Mouse (Mus musculus): ENCODE measurements around the gene Smg6. TPM values are rescaled to one million over a fixed set of nuclear protein-coding genes. Genes with fewer than 3 reads are reported as not detected.
"Not testable (repeated sequence)": the region's sequence is repeated elsewhere in the genome, so short reads cannot be mapped to it uniquely, and the experiment has no call there.

The Smg6 gene
- polyA plus RNA-seq, 1 experiment from 2014 or later: 11.2 TPM

DNA sequence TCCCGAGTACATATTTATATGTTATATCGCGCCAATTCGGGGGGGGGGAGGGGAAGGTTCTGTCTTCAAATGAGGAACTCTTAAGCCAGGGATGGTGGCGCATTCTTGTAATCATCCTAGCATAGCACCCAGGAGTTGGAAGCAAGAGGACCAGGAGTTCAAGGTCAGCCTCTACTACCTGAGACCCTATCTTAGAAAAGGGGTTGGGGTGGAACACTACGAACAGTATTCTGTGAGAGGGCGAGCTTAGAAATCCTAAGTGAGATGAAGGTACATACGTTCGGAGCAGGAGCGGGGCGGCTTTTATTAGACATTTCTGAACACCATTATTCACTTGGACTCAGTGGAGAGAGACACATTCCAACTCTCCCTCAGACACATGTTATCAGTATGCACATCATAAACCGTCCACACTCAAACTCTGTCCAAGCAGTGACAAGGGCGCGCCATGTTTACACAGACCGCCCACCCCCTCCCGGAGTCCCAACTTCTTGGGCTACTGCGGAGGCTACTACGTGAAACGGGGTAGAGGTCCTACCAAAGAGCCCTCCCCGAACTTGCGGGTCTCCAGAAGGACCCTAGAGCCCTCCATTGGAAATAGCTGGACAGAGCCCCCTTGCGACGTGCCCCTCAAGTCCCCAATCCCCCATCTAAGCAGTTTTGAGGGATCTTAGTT lies 243.9 kb downstream of the Smg6 start, which contains the start of gene Hic1:
Hic1 (minus strand) TSS at position 115 of the 676 bp plus-strand sequence.
- Histone ChIP-seq H3K9ac (ENCODE audit: low read length) (peak within 1 kb of the TSS; percentile 74), H3K9me3 (replicated peaks; ENCODE audit: control insufficient read depth, low read length) (no peaks in the 10 kb centered on the region), H3K27ac (ENCODE audit: low read length) (peak within 1 kb of the TSS; percentile 86), H3K36me3 (ENCODE audit: control insufficient read depth, insufficient read depth) (no peaks in the 10 kb centered on the region), H3K4me2 (ENCODE audit: low read depth, low read length) (peak within 1 kb of the TSS; percentile 95), H3K4me1 (ENCODE audit: control insufficient read depth, insufficient read depth, low read length) (peaks cover 55% of the 10 kb centered on the region), H3K27me3 (ENCODE audit: control insufficient read depth, insufficient read depth, low read length) (peaks cover 39% of the 10 kb centered on the region), H3K4me3 (ENCODE audit: low read length) (peak within 1 kb of the TSS; percentile 73)
- ATAC-seq (replicated peaks; ENCODE audit: extremely low read depth, insufficient read depth, low FRiP score): no peak
- 5% methylated on average over 23 of the region's 23 CpGs for WGBS

DNA sequence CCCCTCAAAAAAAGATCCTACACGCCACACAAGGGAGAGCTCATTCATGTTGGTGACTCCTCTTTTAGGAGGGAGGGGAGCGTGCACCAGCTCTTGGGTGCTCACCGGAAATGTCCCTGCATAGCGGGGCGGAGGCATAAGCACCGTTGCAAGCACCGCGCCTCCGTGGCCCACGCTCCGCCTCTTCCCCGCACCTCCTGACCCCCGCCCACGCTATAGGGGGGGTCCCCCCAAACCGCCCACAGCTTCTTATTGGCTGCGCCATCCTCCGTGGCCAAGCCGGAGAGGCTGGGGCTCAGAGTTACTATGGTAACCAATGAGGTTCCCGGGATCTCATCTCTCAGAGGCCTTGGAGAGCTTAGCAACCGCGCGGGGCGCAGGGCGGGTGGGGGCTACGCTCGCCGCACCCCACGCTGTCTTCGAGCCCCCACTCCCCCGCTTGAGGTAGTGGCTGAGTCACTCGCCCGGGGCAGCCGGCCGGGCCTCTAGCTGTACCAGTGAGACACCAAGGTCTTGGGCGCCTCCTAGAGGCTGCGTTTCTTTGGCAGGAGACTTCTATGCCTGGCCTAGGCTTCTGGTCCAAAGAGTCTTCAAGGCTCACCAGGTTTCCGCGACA lies 244.6 kb downstream of the Smg6 start:
- peaks cover 35% of the 10 kb centered on the region for H3K27me3 ChIP-seq (ENCODE audit: control insufficient read depth, insufficient read depth, low read length)
- ATAC-seq (replicated peaks; ENCODE audit: extremely low read depth, insufficient read depth, low FRiP score): peak; percentile 21; the same call in 1 of the 2 replicates
- no peaks in the 10 kb centered on the region for H3K9me3 ChIP-seq (replicated peaks; ENCODE audit: control insufficient read depth, low read length)
- H3K4me3 ChIP-seq (ENCODE audit: low read length): peak overlapping the region; percentile 73
- peaks cover 55% of the 10 kb centered on the region for H3K4me1 ChIP-seq (ENCODE audit: control insufficient read depth, insufficient read depth, low read length)
- no peaks in the 10 kb centered on the region for H3K36me3 ChIP-seq (ENCODE audit: control insufficient read depth, insufficient read depth)
- H3K9ac ChIP-seq (ENCODE audit: low read length): peak overlapping the region; percentile 9; the same call in 1 of the 2 replicates
- H3K4me2 ChIP-seq (ENCODE audit: low read depth, low read length): peak overlapping the region; percentile 95
- H3K27ac ChIP-seq (ENCODE audit: low read length): no peak overlapping the region
- 0% methylated on average over 38 of the region's 38 CpGs for WGBS

DNA sequence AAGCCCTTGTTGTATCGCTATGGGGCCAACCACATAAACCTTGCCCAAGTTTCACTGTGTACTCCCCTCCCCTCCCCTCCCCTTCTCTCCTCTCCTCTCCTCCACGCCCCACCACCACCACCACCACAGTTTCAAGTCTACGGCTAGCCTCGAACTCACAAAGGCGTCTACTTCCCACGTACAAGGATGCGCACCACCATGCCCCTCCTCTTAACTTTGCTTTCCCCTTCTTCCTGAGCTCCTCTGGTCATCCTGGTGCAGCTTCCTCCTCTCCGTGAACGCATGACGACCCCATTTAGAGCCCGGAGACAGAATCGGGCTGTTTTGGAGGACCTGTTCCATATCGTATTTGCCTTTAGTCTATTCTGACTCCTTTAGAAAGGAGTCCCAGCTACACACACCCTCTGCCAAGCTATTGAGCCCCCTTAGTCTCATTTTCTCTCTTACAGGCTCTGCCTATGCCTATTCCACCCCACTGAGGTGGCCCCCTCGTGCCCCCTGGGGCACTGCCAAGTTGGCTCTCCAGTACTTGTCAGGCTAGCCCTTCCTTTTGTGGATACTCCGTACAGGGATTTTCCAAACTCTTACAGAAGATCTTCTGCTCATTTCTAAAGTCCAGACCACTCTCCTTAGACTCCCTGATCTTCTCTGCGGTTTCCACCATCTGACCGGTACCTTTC lies 245.7 kb downstream of the Smg6 start:
- peak overlapping the region; percentile 56; the same call in 1 of the 2 replicates for H3K4me3 ChIP-seq (ENCODE audit: low read length)
- no peaks in the 10 kb centered on the region for H3K36me3 ChIP-seq (ENCODE audit: control insufficient read depth, insufficient read depth)
- H3K9ac ChIP-seq (ENCODE audit: low read length): no peak overlapping the region
- WGBS: 9% methylated on average over 17 of the region's 17 CpGs
- no peak for ATAC-seq (replicated peaks; ENCODE audit: extremely low read depth, insufficient read depth, low FRiP score)
- H3K27me3 ChIP-seq (ENCODE audit: control insufficient read depth, insufficient read depth, low read length): peaks cover 31% of the 10 kb centered on the region
- peaks cover 46% of the 10 kb centered on the region for H3K4me1 ChIP-seq (ENCODE audit: control insufficient read depth, insufficient read depth, low read length)
- no peak overlapping the region for H3K4me2 ChIP-seq (ENCODE audit: low read depth, low read length)
- H3K9me3 ChIP-seq (replicated peaks; ENCODE audit: control insufficient read depth, low read length): no peaks in the 10 kb centered on the region
- H3K27ac ChIP-seq (ENCODE audit: low read length): no peak overlapping the region

DNA sequence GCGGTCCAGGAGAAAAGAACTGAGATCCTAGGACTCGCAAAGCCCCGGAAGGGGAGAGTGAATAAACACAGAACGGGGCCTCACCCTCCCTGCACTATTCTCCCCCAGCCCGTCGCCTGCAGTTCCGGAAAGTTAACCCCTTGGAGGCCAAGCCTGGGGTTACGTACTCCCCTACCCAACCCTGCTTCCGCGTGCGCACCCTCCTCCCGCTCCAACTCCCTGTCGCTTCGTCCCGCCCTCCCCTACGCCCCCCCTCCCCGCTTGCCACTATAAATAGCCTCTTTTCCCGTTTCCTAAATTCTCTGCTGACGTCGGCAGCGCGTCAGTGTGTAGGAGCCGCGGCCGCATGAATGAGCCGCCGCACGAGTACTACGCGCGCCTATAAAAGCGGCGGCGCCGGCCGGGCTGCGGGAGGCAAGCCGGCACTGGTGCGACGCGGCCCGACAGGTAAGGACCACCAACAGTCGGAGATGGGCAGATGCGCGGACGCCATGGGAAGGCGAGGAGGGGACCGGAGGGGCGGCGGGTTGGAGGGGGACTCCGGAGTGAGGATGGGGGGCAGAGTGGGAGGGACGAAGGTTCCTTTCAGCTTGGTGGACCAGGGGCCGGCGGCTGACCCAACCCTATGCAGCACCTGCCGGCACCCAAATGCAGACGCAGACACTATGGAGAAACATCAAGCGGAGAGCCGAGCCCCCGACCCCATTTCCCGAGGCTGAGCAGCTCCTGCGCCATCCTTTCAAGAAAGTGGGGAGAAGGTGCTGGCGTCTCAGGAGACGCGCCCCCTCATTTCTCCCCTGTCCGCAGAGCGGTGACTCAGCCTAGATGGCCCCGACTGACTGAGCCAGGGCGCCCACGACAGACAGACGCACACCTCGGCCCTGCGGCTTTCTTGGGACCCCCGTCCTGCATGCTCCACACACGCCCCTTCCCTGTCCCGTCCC lies 246.8 kb downstream of the Smg6 start:
- Histone ChIP-seq H3K4me1 (ENCODE audit: control insufficient read depth, insufficient read depth, low read length) (peaks cover 39% of the 10 kb centered on the region), H3K9ac (ENCODE audit: low read length) (no peak overlapping the region; the same call in 1 of the 2 replicates), H3K36me3 (ENCODE audit: control insufficient read depth, insufficient read depth) (0 out of 2 replicates have a peak, but pooled peaks cover 2% of the 10 kb centered on the region), H3K4me3 (ENCODE audit: low read length) (peak overlapping the region; percentile 56), H3K27me3 (ENCODE audit: control insufficient read depth, insufficient read depth, low read length) (peaks cover 30% of the 10 kb centered on the region), H3K9me3 (replicated peaks; ENCODE audit: control insufficient read depth, low read length) (no peaks in the 10 kb centered on the region), H3K27ac (ENCODE audit: low read length) (no peak overlapping the region), H3K4me2 (ENCODE audit: low read depth, low read length) (peak overlapping the region; percentile 89)
- no peak for ATAC-seq (replicated peaks; ENCODE audit: extremely low read depth, insufficient read depth, low FRiP score)
- WGBS: under 1% methylated on average over 72 of the region's 75 CpGs

DNA sequence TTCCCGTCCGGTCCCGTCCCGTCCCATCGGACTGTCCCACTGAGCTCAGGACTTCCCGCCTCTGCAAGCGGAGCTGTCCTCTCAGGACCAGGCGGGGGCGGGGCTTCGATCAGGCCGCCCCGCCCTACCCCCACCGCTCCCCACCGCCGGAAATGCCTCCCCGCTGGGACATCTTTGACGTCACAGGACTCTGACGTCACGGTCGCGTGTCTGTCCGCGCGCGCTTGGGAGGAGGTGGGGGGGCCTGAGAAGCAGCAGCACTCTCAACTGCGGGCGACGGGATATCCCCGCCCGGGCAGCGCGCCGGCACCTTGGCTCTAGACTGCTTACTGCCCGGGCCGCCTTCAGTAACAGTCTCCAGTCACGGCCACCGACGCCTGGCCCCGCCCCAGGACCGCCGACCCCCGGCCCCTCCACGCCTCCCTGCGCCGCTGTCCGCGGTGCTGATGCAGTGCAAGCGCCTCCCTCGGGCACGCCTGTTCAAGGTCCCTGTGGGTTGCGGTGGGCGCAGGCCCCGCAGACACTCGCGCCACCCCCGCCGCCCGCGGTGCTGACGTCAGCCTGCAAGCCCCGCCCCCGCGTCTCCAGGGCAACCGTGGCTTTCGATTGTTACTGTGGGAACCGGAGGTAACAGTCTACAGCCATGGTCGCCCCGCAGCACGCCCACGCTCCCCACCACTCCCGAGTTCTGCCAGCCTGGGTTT lies 247.6 kb downstream of the Smg6 start:
- peaks cover 39% of the 10 kb centered on the region for H3K4me1 ChIP-seq (ENCODE audit: control insufficient read depth, insufficient read depth, low read length)
- H3K4me3 ChIP-seq (ENCODE audit: low read length): peak overlapping the region; percentile 56
- 0 out of 2 replicates have a peak, but pooled peaks cover 4% of the 10 kb centered on the region for H3K36me3 ChIP-seq (ENCODE audit: control insufficient read depth, insufficient read depth)
- H3K4me2 ChIP-seq (ENCODE audit: low read depth, low read length): peak overlapping the region; percentile 89
- ATAC-seq (replicated peaks; ENCODE audit: extremely low read depth, insufficient read depth, low FRiP score): peak; percentile 50
- no peaks in the 10 kb centered on the region for H3K9me3 ChIP-seq (replicated peaks; ENCODE audit: control insufficient read depth, low read length)
- H3K27ac ChIP-seq (ENCODE audit: low read length): no peak overlapping the region
- peaks cover 22% of the 10 kb centered on the region for H3K27me3 ChIP-seq (ENCODE audit: control insufficient read depth, insufficient read depth, low read length)
- WGBS: under 1% methylated on average over 71 of the region's 71 CpGs
- no peak overlapping the region for H3K9ac ChIP-seq (ENCODE audit: low read length)

DNA sequence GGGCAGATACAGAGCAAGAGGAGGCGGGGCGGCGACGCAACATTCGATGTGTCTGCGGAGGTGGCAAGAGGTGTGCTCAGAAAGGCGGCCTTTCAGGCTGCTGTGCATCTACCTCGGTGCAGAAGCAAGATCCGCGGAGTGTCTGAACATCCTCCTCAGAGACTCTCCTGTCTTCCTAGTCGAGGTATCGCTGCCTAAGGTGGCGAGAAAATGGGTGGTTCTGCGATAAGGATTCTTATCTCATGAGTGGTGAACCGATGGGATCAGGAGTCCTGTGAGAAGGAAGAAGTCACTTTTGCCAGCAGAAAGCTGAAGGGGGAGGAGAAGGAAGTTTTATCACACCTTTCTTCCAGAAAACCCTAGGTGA lies 248.2 kb downstream of the Smg6 start:
- H3K4me1 ChIP-seq (ENCODE audit: control insufficient read depth, insufficient read depth, low read length): peaks cover 37% of the 10 kb centered on the region
- peak overlapping the region; percentile 89 for H3K4me2 ChIP-seq (ENCODE audit: low read depth, low read length)
- 0 out of 2 replicates have a peak, but pooled peaks cover 4% of the 10 kb centered on the region for H3K36me3 ChIP-seq (ENCODE audit: control insufficient read depth, insufficient read depth)
- H3K27ac ChIP-seq (ENCODE audit: low read length): no peak overlapping the region
- peaks cover 22% of the 10 kb centered on the region for H3K27me3 ChIP-seq (ENCODE audit: control insufficient read depth, insufficient read depth, low read length)
- no peak for ATAC-seq (replicated peaks; ENCODE audit: extremely low read depth, insufficient read depth, low FRiP score)
- 2% methylated on average over 15 of the region's 15 CpGs for WGBS
- no peaks in the 10 kb centered on the region for H3K9me3 ChIP-seq (replicated peaks; ENCODE audit: control insufficient read depth, low read length)
- H3K9ac ChIP-seq (ENCODE audit: low read length): no peak overlapping the region
- peak overlapping the region; percentile 56 for H3K4me3 ChIP-seq (ENCODE audit: low read length)

DNA sequence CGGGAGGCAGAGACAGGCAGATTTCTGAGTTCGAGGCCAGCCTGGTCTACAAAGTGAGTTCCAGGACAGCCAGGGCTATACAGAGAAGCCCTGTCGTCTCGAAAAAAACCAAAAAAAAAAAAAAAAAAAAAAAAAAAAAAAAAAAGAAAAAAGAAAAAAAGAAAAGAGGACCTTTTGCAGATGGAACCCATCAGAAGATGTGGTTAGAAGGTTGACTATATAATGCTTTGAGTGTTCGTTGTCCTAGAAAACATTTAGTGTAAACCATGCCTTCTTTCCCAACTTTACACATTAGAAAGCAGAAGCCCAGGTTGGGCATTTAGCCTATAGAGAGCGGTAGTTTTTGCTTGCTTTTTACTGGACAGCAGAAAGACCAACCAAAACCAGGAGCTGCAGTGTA lies 249.0 kb downstream of the Smg6 start:
- H3K9me3 ChIP-seq (replicated peaks; ENCODE audit: control insufficient read depth, low read length); H3K9ac ChIP-seq (ENCODE audit: low read length); H3K36me3 ChIP-seq (ENCODE audit: control insufficient read depth, insufficient read depth); ATAC-seq (replicated peaks; ENCODE audit: extremely low read depth, insufficient read depth, low FRiP score); H3K4me2 ChIP-seq (ENCODE audit: low read depth, low read length); H3K27ac ChIP-seq (ENCODE audit: low read length); H3K4me3 ChIP-seq (ENCODE audit: low read length): not testable (repeated sequence)
- Histone ChIP-seq H3K27me3 (ENCODE audit: control insufficient read depth, insufficient read depth, low read length) (peaks cover 19% of the 10 kb centered on the region), H3K4me1 (ENCODE audit: control insufficient read depth, insufficient read depth, low read length) (peaks cover 40% of the 10 kb centered on the region)
- 67% methylated on average over 6 of the region's 6 CpGs for WGBS

DNA sequence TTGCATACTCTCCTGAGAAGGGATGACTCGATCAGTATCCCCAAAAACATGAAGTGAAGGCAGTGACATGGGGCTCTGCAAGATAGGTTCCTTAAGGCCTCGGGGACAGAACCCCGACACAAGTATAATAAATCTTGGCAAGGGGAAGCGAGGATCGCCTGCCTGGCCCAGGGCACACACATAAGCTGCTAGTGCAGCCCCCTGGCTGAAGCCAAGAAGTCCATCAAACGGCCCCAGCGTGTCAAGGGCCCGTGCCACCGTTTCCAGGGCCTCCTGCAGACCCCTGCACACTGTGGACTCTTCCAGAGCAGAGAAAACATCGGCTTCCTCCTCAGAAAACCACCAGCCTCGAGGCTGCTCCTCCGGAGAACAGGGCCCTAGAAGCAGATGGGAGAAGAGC lies 252.4 kb downstream of the Smg6 start:
- Histone ChIP-seq H3K4me1 (ENCODE audit: control insufficient read depth, insufficient read depth, low read length) (peaks cover 20% of the 10 kb centered on the region), H3K27me3 (ENCODE audit: control insufficient read depth, insufficient read depth, low read length) (peaks cover 1% of the 10 kb centered on the region; the same call in 1 of the 2 replicates), H3K27ac (ENCODE audit: low read length) (peak overlapping the region; percentile 53), H3K36me3 (ENCODE audit: control insufficient read depth, insufficient read depth) (peaks cover 11% of the 10 kb centered on the region), H3K9ac (ENCODE audit: low read length) (peak overlapping the region; percentile 84), H3K9me3 (replicated peaks; ENCODE audit: control insufficient read depth, low read length) (no peaks in the 10 kb centered on the region), H3K4me2 (ENCODE audit: low read depth, low read length) (peak overlapping the region; percentile 78), H3K4me3 (ENCODE audit: low read length) (peak overlapping the region; percentile 72)
- no peak for ATAC-seq (replicated peaks; ENCODE audit: extremely low read depth, insufficient read depth, low FRiP score)
- 45% methylated on average over 12 of the region's 12 CpGs for WGBS
